Mouse (Mus musculus): ENCODE results near the gene Slc36a1.

DNA sequence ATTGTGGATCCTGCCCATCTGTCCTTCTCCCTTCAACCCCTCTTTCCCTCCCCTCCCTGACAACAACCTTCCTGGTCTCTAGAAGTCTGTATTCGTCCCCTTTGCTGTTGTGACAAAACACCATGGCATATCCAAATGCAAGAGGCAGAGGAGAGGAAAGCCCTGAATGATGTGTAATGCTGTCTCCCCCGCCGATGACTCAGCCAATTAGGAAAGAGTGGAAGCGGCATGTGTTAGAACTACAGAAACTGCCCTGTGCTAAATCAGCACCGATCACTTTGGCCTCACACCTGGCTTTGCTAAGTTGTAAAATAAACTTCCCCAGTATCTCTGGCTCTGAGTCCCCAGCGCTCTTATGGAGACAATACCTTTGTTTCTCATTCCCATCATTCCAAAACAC lies 7.1 kb upstream of the Slc36a1 start:
- TF ChIP-seq CTCF (IDR thresholded peaks at IDR 0.05; ENCODE audit: borderline replicate concordance, extremely low read depth, insufficient read depth, insufficient read length): no peak
- no peak for TF ChIP-seq POLR2A (IDR thresholded peaks at IDR 0.05; ENCODE audit: borderline replicate concordance, extremely low read depth, insufficient read depth, insufficient read length, poor library complexity, severe bottlenecking)

Measured in brain, embryonic 14.5 days (tissue).